Mouse (Mus musculus) urinary bladder, postnatal 10 days (tissue): ENCODE measurements around the gene Csrnp3.
"Not testable (repeated sequence)": the region's sequence is repeated elsewhere in the genome, so short reads cannot be mapped to it uniquely, and the experiment has no call there.

Source experiments
- DNase-seq: peaks from one replicate; pipeline ENCODE4 v3.0.0; 2022; ENCODE audit warnings: low spot score

Csrnp3 gene

DNA sequence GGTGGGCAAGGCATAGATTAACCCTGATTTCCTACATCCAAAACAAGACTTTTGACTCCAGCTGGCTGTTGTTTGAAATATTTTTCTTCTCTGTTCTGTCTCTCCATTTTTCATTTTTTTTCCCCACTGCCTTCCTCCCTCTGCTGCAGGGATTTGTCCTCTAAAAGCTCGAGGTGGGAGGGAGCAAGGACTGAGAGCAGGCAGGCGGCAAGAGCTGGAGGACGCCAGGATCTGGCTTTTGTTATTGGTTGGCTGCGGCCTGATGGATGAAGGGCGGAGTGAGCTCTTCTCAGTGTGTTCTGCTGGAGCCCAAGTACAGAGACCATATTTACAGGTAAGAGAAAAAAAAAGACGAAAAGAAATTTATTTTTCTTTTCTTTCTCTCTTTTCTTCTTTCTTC is at the start of gene Csrnp3:
Gene Csrnp3 (plus strand): TSS at position 217 of the 400 bp plus-strand sequence.
- DNase-seq, result no peak

DNA sequence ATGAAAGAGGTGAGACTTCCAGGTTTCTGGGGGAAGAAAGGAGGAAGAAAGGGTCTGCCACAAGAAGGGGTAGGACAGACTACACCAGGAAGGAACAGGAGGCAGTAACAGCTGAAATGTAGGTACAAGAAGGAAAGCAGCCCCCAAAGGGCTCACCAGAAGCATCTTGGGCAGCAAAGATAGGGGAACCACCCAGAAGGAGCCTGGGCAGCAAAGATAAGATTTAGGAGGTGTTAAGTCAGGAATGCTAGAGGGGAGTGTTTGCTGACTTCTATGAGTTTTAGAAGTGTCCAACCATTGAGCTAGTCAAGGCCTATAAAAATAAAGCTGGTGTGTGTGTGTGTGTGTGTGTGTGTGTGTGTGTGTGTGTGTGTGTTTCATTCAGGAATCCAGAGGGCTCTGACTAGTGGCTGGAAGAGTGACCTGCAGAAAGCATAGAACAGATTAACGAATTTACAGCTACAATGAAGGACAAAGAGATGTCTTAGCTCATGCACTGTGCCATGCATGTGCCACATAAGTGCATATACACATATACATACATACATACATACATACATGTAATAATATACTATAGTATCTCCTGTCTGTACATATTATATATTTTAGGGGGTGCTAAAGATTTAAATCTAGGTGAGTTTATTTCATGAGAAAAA is 44.4 kb upstream of the Csrnp3 start:
- DNase-seq, result no peak

DNA sequence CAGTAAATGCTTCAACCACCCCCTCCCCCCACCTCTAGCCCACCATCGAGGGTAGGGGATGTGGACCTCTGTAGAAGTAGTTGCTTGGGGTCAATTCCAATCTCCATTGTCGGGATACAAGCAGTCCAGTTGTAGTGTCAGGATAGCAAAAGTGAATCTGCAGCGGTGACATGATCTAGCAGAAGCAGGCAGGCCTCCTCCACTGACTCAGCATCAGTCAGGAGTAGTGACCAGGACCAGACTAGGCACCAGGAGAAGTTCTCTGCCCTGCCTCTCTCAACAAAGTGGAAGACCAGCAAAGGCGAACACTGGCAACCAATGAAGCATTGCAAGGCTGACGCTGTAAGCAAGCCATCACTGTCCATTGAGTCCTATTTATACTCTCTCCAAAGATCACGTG is 39.0 kb upstream of the Csrnp3 start:
- DNase-seq, result no peak

DNA sequence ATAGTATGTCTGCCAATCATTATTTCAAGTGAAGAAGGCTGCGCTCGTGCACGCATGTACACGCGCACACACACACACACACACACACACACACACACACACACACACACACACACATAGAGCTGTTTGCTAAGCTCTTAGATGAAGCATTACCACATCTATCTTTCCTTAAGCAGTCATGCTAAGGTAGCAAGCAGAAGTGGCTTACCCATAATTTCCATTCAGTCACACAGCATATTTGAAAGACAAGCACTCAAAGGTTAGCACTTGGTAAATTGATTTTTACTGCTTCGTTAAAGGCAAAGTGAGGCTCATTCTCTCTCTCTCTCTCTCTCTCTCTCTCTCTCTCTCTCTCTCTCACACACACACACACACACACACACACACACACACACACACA is 34.4 kb upstream of the Csrnp3 start:
- DNase-seq, result not testable (repeated sequence)

DNA sequence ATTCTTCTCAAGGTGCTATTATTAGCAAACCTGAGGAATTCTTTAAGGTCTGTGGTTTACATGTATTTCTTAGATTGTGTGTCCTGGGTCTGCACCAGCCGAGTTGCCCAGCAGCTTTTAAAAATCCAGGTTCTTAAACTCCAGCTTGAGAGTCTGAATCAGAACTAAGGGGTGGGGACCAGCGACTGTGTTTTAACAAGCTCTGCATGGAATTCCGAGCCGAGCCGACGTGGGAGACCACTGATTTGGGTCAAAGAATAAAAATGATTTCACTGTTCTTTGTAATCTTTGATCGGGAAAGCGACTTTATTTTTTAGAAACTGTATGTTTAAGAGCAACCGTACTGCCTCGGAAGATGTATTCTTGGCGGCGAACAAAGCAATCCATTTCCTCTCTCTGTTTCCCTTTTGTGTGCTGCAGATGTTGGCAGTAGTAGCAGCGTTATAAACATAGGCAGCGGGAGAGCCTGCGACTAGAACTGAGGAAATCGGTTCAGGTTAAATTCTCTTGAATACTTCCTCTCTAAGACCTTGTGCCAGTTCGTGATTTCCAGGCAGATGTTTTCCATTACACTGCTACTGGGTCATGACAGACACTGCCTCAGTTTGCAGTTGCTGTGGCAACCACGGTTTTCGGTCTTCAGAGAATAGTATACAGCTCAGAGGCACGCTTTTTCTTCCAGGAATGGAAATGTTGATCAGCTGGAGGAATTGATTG is 27.3 kb upstream of the Csrnp3 start:
- no peak for DNase-seq

DNA sequence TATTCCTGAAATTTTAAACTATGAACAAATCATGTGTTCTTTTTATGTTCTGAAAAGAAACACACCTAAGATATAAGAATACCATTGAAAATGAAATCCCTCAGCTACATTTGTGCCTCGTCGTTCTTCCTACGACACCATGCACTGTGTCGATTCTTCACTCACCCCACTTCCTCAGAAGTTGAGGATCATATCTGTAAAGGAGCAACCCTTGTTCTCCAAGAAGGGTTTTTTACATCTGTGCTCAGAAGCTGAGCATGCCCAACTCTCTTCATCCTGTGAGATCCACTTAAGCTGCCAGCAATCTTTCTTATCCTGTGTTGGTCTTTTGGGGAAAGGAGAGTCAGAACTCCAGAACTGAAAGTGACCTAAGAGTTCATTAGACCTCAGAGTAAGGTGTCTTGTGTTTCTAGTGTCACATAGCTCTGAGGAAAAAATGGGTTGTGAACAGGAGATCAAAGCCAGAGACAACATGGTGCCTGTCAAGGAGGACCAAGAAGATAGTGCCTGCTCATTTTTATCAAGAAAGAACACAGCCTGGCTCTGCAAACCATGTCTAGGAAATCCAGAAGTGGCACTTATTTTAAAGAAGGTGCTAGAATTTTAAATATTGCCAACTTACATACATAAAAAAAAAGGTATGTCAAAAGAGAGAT is 25.3 kb upstream of the Csrnp3 start:
- no peak for DNase-seq

DNA sequence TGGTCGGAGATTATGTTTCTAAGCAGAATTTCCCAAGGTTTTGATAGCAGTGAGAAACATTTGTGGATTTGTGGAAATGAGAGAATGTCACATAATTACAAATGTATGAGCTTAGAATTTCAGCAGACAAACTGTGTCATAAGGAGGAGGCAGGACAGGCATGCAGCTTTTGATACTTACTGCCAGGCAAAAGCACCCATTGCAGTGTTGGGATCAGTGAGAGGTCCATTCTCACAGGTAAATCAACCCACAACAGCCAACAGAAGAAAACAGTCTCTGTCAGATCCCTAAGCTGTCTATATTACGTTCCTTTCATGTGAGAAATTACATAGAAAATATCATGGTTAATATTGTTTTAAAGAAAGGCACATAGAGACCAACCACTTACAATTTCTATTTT is 19.3 kb upstream of the Csrnp3 start:
- no peak for DNase-seq

DNA sequence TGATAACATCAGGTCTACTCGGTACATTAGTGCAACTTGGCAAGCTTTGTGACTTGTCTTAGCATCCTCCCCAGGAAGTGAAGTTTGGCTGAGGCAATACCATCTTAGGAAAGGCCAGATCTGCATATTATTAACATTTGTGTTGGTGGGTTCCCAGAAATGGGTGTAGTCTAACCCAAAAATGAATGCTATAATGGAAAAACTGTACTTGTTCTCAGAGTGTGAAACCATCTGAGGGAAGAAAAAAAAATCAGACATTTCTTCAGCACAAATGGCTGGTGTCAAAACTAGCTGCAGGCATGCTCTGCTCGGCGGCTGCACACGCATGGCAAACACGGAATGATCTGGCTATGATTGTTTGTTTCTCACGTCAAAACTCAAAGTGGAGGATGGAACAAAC is 18.8 kb upstream of the Csrnp3 start:
- DNase-seq, result no peak

DNA sequence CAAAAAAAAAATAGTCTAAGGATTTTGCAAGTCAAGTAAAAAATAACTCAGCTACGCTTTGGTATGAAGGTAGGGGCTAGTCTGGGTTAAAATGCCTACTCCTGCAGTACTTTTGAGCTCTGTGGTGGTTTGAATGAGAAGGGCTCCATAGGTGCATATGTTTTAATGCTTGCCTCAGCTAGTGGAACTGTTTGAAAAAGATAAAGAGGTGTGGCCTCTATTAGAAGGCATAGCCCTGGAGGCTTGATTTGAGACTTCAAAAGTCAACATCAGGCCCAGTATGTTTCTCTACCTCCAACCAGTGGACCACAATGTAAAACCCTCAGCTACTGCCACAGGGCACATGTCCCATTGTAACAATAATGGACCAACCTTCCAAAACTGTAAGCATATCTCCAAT is 16.9 kb upstream of the Csrnp3 start:
- DNase-seq, result no peak

DNA sequence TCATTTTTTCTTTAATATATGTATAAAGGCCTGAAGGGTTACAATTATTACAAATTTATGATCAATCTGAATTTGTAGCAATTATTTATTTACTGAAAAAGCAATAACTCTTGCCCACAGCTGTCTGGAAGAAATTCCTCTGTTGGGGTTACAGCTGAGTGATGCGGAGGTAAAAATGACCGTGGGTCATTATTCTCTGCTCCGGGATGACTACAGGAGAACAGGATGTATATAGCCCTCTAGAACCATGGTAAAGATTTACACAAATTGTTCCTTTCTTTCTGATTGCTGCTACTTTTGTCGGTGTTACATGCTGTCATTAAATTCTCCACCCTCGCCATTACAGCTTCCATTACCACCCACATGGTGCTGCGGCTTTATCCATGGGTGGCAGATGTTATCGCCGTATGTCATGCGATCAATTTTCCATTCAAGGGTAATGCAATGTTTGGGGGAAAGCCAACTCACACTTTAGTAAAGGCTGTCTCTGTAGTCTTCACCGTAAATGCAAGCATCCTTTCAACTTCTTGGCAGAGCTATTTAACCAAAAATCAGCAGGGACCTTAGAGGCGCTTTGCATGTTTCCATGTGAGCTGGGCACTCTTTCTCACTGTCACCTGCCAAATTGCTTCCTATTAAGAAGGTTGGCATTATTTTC is 12.7 kb upstream of the Csrnp3 start:
- no peak for DNase-seq

DNA sequence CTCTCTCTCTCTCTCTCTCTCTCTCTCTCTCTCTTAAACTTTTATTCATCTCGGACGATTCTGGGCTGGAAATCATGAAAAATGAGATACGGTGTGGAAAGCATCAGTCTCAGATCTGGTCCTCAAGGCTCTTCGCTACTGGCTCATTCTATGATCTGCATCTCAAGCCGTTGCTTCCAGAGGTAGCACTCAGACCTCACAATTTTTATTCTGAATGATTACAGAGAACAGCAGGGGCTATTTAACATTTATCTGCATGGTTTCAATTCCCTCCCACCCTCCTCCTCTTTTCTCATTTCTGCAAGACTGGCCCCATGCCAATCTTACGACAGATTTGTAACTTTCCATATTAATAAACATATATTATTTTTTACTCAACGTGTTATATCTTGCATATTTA is 12.1 kb upstream of the Csrnp3 start:
- no peak for DNase-seq

DNA sequence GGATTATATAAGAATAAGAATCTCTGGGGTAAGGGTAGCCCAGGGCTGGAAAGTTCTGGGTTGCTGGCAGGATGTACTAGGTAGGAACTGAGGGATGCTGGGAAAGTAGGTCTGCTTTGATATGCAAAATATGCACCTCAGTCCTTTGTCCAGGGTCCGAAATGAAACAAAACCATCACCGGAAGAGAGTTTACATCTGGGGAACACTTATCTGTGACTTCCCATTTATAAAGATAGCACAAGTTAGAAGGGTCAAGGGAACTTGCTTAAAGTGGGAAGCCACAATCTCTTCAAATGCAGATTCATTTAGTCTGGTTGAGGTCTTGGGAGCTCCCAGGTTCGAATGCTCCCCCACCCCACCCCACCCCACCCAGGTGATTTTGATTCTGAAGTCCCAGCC is 4.0 kb upstream of the Csrnp3 start:
- no peak for DNase-seq

DNA sequence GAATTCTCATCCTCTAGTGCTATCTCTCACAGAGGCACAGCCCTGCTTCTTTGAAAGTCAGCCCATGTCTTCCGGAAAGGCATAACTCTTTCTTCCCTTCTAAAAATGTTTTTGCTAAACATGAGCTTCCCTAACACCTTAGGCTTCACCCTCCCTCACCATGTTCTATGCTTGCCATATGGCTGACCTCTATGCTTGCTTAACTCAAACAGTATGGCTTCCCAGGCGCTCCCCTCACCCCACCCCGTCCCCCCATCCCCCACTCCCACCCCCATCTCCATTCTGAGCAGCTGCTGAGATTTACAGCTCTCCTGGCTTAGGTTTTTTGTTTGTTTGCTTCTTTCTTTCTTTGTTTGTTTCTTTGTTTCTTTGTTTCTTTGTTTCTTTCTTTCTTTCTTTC is 3.2 kb upstream of the Csrnp3 start:
- DNase-seq, result no peak

DNA sequence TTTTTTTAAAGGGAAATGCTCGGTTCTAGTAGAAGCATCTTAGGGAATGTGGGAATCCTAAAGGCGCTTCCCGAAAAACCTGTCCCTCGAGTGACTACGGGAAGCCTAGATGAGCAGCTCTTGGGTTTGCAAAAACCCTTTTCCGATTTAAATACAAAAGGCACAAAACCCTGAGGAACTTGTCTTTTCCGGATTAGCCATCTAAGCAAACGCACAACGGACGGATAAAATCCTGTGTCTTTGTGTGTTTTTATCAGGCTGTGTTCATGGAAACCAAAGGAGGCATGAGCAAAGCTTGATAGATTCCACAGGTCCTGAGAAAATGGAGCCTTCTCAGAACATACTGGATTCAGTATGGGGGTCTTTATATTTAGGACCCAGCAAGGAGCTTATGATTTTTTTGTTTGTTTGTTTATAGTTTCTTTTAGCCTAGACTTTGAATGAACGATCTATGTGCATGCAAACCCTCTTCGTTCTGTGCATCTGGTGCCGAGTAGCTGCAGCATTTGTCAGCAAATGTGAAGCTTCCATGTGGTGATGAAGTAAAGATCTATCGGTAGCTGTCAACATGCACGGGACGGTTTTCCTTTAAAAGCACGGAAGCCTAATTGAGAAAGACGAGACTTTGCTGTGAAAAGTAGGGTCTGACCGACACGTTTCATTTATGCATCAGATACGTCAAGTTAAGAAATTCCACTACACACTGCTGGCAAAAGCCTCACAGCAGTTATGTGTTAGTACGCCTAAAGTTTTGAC is 611 bp downstream of the Csrnp3 start:
- DNase-seq, result no peak

DNA sequence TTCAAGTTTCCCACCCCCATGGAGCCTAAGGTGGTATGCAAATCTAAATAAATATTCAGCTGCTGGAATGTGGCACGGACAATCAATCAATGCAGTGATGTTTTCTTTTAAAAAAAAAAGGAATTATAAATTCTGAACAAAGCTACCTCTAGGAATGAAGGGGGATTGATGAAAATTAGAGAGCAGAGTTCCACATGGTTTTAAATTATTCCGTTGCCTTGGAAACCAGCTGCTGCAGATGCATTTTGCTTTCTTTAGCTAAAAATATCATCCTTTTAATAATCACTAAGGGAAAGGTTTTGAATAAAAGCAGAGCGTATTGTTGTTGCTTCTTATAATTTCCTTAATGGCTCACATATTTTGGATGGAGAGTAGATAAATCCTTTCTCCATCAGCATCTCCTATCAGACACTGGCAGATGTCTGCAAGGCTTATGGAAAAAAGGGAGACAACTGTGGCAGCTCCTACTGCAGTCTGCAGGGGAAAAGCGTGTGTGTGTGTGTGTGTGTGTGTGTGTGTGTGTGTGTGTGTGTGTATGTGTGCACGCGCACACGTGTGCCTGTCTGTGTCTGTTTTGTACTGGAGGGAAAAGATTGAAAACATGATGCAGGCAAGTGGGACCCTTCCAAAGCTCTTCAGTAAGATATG is 2.0 kb downstream of the Csrnp3 start:
- no peak for DNase-seq

DNA sequence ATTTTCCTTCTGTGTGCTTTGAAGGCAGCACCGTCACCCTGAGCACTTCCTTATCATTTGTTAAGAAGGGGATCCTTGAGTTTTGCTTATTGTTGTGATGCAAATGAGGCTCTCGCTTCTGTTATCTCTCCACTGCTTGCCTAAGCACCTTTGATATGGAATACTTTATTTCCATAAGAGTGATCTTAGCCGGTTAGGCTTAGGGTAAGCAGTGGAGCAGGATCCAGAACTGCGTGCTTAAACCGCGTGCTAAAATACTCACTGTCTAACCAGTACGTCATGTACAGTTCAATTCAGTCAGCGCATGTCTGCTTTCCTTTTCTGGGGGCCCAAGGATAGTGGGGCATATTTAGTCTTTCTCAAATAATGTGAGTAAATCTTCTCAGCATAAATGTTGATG is 3.1 kb downstream of the Csrnp3 start:
- DNase-seq, result no peak

DNA sequence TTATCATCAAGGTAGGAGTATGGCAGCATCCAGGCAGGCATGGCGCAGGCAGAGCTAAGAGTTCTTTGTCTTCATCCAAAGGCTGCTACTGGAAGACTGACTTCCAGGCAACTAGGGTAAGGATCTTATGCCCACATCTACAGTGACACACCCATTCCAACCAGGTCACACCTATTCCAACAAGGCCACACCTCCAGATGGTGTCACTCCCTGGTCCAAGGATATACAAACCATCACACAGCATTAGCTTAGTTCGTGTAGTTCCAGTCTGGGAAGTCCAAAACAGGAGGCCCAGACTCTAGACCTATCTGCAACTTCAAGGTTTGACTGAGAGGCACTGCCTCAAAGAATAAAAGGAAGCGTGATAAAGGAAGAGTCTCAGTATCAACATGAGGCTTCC is 4.7 kb downstream of the Csrnp3 start:
- not testable (repeated sequence) for DNase-seq

DNA sequence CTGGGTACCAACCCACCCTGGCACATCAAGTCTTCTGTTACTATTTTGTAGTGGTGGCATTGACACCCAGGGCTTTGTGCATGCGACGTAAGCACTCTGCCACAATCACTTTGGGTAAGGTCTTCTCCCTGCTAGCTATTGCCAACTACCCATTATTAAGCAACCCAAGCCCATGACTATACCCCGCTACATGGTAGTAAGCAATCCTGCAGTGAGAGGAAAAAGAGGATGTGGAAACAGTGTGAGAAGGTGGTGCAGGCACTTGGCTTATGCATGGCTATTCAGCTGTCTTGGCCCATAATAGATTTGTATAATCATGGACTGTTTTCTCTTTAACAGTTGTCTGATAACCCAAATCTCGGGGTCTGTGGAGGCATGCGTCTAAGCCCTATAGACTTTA is 11.2 kb downstream of the Csrnp3 start:
- no peak for DNase-seq

DNA sequence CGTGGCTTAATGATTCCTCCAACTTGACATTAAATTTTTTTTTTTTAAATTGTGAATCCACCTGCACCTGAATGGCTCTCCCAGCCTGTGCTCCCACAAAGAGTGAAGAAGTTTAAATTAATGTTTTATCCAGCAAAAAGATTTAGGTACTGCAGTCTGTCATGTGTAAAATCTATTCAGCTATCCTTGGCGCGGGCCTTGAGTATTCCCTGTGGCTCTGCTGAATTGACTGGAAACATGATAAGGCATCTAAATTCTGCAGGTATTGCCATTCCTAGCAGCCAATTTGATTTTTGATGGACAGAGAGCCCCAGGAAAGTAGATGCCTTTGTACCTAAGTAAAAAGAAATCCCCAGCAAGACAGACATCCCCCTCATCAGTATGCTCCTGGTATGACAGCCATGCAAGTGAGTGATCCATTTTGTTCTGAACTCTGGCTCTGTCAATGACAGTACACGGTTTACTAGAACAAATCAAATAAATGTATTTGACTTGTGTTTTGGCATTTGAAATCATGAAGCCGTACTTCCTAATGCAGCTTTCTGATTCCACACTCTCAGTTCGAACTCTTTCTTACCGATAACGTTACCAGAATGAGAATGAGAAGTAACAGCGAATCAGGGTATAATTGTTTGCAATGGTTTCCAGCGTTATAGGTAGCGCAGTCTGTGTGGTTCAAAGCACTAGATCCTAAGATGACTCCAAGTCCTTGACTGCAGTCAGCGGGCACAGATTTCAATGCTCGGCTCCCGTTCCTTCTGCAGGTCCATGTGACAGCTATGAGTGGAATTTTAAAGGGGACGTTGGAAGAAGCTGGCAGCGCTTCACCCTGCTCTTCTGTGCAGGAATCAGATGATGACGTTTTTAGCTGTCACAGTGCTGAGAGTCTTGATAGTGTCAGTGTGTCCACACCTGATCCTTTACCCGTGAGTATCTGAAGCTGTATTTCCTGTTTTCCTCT is 14.5 kb downstream of the Csrnp3 start:
- no peak for DNase-seq

DNA sequence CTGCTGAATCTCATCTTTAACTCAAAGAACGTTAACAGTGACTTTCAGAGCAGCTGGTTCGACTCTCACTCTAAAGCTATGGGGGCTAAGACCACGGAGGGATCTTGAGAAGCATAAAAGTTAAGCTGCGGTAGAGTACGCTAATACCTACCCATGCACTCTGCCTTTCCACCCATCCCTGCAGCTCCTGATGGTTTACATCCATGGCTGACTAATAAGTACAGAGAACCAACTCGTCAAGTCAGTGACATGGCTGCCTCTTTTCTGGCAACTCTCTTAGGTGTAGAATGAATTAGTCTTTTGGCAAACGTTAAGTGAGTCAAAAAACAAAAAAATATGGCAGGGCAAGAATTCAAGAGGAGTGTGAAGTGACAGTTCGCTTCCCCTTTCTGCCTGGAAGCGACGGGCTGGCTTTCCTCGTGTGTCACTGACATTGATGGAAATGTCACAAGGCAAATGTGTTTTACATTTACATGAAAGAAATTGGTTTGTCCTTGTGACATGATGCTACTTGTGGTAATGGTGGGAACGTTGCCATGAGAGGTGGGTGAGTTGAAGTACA is 19.3 kb downstream of the Csrnp3 start:
- DNase-seq, result no peak
